Mouse (Mus musculus) adrenal gland (tissue): Measurements from ENCODE around the gene Evpl.

Experiments used
- intact Hi-C: fragments of 180-260 bp; cut with DNase I; formaldehyde crosslinking; loops from one replicate; pipeline ENCODE4 v1.15.1; 2025

Evpl gene

DNA sequence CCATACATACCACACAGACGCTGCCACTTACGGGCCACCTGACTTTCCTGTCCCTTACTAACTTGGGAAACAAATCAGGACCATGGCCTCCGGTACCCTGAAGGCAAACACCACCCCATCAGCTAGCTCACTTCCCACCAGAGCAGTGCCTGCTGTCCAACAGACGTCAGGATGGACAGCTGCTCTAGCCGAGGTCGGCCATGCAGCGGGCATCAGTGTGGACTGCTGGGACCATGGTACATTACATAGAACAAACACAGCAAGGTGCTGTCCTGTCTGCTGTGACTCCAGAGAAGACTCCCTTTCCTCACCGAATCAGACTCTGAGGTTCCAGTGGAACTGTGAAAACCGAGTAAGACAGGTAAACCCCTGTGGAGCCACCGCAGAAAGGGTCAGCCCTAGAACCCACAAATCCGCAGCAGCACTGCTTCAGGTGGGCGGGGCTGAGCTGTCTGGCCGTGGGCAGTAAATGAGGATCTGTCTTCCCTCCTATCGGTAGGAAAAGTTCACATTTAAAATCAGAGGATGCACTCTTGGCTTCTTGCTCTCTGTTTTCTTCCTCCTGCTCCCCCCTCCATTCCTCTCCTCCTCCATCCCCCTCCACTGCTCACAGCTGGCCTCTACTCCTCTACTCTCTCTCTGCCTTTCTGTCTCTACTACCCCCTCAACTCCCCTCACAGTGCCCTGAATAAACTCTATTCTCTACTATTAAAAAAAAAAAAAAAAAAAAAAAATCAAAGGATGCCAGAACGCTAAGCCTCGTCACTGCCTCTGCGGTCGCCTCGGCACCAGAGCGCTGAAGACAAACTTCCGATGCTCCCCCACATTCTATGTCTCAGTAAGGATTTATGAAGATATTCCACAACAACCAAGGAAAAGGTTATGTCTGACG is 17.5 kb upstream of the Evpl start:
- intact Hi-C loops: no loop called here

DNA sequence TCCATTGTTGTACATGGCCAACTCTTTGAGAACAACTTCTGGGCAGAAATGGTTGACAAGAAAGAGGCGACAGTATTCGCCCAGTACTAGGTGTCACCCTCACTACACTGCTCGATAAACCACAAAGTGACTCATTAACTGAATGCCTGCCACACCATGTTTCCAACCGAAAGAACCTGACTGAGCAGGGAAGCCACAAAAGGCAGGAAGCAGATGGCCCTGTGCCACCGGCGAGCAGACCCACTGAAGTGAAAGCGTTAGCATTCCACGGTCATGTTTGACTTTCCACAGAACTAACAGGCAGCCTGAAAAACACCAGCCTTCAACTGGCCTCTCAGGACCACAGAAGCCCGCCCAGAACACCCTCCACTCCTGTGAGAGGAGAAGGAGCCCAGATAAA is 16.8 kb upstream of the Evpl start:
- intact Hi-C loops: no loop called here

DNA sequence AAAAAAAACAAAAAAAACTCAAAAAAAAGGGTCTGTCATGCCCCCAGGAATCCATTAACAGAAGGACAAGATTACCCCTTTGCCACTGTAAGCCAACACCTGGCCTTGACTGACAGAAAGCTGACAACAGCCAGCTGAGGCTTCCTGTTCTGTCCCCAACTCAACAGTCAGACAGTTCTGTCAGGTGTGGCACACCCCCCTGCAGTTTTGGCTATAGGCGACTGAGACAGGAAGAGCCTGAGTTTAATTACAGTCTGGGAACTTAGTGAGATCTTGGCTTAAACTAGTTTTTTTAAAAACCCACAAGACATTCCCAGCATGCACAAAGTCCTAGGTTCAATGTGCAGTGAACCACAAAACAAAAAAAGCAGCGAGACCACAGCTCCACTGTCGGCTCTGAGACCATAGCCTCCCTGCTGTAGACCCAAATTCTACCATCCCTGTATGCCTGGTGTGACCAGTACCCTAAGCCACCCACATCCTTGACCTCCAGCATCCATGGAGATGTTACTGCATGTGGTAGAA is 15.3 kb upstream of the Evpl start:
- intact Hi-C loops: no loop called here

DNA sequence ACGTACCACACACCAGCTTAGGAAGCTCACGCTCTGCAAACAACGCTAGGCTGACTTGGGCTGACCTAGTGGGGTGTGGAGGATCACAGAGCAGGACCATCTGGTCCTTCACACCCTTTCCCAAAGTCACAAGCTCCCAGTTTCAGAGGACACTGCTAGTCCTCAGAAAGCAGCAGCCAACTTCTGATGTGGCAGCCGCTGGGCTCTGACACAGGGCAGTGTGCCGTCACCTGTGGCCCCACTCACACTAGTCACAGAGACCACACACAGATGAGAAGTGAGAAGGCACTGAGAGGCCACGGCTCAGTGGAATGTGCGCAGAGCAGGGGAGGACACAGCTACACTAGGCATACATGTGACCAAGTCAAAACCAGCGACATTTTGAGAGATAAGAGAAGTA is 13.0 kb upstream of the Evpl start:
- intact Hi-C loops: no loop called here

DNA sequence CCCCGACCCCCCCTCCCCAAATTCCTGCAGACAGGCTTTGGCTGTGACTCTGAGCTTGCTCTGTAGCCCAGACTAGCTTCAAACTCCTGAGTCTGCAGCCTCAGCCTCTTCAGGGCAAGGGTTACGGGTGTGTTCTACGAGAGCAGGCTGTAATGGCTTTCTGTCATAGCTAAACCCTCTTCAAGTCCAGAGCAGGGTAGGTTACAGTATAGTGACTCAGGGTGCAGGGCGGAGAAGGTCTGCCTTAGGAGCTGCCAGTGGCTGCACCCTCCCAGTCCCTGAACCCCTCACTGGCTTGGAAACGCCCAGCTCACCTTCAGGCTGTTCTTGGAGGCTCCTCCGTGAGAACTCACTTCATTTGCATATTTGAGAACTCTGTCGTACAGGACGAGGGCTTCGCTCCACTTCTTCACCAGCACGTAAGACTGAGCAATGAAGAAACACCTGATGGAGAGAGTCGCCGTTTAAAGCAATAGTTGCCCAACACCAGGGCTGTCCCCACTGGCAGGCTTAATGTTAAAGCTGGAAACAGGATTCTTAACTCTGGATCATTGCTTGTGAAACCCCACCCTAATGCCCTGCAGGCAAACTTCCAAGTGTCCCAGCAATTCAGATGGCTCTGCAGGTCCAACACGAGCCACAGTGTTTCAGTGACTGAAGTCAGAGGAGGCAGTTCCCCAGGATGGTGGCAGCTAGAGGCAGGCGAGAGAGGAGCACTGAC is 9.8 kb upstream of the Evpl start:
- intact Hi-C loops: no loop called here

DNA sequence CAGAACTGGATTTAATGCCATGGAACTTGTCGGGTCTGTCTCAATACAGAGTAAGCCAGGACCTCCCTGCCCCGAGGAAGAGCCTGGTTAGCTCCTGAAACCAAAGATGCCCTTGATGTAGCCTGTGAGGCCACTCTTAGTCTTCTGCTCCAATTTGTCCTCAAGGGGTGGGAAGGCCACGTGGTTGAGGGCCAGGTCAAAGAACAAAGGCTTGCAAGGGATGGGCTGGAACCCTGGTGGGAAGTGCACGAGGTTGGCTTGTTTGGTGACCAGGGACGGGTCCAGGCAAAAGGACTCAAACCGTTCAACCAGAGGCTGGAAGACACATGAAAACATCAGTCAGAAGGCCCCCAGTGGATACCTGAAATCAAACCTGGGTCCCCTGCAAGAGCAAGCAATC is 7.7 kb upstream of the Evpl start:
- intact Hi-C loops: no loop called here

DNA sequence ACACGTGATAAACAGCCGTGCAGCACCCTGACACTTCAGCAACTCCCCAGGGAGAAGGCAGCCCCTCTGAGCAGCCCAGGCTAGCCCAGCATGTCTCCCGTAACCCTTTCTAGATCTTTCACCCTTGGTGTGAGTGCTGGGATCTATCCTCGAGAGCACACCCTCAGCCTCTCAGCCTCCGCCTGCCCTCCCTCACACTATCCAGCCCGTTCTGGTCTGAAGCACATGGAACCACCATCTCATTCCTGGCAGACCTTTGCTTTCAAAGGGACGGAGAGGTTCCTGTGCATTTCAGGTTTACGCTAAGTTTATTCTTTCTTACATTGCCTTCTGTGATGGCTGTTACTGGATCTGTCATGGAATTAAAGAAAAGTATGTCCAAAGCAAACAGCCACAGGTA is 6.7 kb upstream of the Evpl start:
- intact Hi-C loops: no loop called here

DNA sequence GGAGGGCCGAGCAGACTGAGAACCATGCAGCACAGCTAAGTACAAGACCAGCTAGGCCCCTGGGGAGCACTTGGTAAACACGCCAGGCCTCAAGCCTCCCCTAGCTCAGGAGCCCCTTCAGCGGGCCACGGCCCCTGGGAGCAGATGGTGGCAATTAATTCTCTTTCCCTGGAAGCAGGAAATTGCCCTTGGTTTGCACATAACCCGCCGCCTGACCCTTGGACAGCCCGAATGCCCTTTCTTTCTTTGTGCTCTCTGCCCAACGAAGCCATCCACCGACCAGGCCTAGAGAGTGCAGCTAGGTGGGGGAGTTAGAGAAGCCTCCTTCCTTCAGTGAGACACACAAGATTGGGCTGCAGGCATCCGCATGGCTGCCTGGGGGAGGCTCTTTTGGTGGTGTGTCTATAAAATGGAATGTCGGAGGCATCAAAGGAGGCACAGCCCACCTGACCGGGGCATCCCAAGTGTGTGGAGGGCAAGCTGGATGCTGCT is 3.9 kb upstream of the Evpl start:
- intact Hi-C loops: no loop called here

DNA sequence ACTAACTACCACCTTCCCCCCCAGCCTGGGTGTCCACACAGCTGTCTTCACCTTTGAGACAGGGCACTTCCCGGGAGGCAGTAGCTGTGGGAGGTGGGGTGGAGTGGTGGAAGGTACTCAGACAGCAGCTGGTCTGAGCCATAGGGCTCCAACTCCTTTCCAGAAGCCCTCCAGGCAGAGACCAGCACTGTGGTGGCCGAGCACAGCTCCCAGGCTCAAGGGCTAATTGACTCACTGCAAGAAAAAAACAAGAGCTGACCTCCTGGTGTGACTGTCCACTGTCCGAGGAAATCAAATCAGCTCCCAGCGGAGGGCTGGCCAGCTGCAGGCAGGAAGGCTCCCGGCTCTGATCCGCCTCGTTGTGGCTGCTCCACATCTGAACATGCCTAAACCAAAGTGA is 1.9 kb upstream of the Evpl start:
- intact Hi-C loops: no loop called here

DNA sequence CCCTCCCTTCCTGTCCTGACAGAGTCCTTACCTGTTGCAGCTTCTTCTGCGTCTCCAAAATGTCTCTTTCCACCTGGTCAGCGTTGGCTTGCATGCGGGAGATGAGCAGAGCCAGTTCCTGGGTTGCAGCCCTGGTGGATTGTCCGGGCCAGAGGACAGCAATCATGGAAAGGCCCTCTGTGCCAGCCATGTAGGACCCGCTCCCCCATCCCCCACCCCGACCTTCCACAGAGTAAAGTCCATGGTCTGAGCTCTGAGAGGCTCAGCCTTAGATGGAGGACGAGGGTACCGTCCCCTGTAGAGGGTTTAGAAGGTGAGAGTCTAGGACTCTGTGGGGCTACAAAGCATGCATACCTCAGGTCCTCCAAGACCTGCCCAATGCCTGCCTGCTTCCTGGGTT is 3.0 kb downstream of the Evpl start:
- intact Hi-C loops: no loop called here

DNA sequence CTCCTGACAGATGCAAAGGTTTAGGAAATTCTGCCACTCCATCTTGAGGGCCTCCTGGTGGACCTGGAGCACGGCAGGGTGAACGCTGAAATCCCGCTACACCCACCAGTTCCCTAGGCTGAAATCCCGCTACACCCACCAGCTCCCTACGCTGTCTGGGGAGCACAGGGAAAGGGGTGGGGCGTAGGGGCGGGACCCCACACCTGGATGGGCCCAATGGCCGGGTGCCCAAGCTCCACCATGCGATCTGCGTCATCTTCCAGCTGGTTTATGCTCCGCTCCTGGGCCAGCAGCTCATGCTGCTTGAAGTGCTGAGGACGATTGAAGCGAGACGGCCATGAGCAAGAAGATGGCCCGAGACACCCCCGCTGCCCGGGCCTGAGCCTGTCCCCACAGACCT is 5.5 kb downstream of the Evpl start:
- intact Hi-C loops: no loop called here

DNA sequence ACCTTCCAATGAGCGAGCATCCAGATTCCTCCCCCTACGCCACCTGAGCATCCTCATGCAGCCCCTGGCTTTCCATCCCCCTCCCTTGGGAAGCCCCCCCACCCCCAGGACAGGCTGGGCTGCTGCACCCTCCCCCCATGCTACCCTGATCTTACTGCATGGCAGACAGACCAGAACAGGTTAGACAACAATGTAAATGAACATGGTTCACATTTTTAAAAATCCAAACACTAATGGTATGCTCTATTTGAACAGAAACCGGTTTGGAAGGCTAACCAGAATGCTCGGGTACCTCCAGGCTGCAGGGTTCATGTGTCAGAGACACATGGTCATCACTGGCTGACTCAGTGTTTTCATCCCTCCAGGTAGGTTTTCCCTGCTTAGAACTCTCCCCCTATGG is 9.2 kb downstream of the Evpl start:
- intact Hi-C loops: loop anchor here (2.0 to 5.0 kb wide), 3 partner anchors 66 to 234 kb away; no protein-coding TSS in a partner anchor

DNA sequence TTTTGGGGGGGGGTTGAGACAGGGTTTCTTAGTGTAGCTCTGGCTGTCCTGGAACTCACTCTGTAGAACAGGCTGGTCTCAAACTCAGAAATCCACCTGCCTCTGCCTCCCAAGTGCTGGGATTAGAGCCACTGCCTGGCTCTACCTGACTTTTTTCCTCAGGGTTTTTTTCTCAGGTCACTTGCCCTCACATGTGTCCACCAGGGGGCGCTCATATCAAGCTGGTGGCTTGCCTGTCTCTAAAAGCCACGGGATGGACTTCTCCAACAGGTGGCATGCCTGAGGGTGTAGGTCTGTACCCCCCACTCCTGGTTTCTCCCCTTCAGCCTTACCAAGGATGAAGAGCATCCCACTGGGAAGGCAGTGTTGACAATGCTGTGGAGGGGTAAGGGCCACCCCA is 11.5 kb downstream of the Evpl start:
- intact Hi-C loops: loop anchor here (5.0 kb wide), 2 partner anchors 221 to 236 kb away; no protein-coding TSS in a partner anchor

DNA sequence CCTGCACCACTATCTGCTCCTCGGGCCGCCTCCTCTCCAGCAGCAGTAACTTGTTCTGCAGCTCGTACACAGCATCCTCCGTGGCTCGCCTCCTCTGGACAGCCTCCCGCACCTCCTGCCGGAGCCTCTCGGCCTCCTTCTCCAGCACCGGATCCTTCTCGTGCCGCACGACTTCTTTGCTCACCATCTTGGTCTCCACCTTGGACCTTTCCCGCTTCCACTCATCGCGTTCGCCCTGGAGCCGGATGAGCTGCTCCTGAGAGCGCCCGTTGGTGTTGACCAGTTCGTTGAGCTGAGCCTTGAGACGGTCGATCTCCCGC is 15.2 kb downstream of the Evpl start:
- intact Hi-C loops: loop anchor here (5.0 kb wide), 1 partner anchor 70 kb away; no protein-coding TSS in a partner anchor

DNA sequence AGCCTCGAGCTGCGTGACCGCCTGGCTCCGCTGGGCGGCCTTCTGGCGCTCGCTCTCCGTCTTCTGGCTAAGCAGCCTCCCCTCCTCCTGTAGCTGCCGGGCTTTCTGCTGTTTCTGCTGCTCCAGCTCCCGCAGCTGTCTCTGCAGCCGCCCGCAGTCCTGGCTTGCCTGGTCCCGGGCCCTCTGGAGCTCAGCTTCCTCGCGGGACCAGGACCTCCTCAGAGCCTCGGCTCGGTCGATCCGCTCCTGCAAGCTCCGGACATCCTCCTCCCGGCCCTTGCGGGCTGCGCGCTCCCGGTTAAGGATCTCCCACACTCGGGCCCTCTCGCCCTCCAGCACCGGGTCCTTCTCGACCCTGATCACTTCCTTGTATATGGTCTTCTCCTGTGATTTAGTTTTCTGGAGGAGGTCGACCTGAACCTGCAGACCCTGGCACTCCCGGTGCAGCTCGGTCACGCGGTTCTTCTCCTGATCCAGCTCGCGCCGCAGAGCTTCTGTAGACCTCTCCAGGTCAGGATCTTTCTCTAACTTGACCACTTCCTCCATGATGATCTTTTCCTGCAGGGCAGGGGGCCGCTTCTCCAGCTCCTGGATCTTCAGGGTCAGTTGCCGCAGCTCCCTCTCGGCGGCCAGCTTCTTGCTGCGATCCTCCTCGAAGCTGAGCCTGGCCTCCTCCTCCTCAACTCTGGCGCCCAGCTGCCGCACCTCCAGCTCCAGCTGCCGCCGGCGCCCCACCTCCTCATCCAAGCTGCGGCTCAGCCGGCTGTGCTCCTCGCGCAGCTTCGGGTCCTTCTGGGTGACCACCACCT is 15.7 kb downstream of the Evpl start:
- intact Hi-C loops: loop anchor here (5.0 kb wide), 1 partner anchor 70 kb away; no protein-coding TSS in a partner anchor

DNA sequence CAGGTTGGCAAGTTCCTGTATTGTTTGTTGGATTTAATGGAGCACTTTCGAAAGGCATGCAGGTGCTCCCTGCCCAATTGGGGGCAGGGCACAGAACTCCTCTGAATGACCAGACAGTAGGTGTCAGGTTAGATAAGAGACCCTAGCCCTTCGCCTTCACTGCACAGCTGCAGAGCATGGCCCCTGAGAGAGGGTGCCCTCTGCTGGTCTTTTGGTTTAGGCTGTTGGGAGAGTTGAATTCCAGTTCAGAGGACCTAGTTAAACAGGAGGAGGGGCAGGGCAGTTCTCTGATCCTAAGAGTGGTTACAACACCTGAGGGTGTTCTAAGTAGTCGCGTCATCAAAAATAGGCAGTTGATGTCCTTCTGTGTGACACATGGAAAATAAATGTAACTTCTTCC is 18.0 kb downstream of the Evpl start:
- intact Hi-C loops: loop anchor here (5.0 kb wide), 1 partner anchor 68 kb away; no protein-coding TSS in a partner anchor

DNA sequence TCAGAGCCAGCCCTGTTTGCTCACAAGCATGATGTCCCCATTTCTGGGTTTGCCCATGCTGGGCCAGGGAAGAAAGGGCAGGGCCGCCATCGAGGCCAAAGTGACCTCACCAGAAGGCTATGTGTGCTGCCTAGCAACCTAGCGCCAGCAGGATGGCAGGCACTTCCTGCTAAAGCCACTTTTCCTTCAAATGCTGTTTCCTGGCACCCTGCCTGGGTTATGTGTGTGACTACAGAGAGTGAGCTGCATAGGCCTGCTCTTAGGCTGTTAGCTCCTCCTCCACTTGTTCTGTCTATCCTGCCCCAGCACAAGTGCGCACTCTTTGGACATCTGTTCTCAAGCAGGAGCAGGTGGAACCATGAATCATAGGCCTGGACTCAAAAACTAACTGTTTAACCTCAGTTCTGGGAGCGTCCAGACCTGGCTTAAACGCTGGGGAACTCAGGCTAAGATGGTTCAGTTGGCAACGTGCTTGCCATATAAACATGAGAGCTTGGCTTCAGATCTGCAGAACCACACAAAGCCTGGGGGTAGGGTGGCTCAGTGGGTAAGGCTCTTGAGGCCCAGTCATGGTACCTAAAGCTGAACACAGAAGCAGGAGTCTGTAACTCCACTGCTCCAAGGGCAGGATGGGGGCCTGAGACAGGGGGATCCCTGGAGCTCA is 19.0 kb downstream of the Evpl start:
- intact Hi-C loops: no loop called here

DNA sequence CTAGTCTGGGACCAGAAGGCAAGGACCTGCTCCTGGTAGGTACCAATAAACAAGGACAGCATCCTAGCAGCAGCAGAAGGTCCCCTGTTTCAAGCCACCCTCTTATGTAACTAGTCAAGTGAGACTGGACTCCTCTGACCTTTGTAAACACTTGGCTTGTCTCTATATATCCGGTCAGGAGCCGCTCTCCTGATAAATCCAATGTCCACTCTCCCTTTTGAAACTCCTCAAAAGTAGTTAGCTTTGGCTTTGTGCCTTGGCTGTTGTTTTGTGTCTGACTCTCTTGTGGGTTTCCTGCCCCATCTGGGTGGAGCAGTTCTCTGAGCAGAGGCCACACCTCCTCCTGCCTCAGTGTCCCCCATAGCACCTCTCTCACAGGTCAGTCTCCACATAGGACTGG is 19.6 kb downstream of the Evpl start:
- intact Hi-C loops: no loop called here

DNA sequence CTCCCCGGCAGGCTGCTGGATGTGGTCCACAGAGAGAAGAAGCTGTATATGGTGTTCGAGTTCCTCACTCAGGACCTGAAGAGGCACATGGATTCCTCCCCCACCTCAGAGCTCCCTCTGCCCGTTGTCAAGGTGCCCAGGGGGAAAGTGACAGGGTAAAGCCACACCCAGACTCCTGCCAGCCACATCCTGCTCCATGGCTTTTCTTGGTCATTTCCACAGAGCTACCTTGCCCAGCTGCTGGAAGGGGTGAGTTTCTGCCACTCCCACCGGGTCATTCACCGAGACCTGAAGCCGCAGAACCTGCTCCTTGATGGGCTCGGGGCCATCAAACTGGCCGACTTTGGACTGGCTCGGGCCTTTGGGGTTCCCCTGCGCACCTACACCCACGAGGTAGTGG is 21.3 kb downstream of the Evpl start:
- intact Hi-C loops: no loop called here

DNA sequence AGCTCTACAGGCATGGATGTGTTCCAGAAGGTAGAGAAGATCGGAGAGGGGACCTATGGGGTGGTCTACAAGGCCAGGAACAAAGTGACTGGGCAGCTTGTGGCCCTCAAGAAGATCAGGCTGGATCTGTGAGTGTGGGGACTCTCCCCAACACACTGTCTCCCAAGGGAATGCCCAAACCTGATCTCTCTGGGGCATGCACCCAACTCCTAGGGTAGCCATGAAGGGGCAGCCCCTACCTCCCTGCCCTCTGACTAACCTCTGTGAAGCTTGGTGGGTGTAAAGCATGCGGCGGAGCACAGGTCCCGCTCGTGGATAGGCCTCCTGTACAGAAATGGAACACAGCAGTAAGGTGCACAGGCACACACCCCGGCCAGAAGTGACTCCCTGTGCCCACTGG is 21.9 kb downstream of the Evpl start:
- intact Hi-C loops: no loop called here

DNA sequence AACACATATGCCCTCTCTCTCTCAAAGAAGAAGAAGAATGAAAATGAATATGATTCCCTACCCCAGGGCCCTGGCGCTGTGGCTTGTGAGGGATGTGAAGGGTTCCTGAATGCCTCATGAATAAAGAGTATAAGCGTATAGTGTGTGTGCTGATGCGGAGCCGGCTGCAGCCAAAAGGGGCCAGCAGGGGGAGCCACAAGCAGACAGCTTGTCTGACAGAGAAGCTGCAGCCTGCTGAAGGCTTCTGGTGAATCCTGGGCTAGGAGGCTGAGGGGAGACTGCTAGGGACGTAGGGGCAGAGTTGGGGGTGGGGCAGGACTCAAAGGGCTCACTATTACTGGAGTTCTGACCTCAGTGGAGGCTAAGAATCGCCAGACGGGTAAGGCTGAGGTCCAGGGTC is 22.7 kb downstream of the Evpl start:
- intact Hi-C loops: no loop called here
